Mouse (Mus musculus) cortical plate, adult 2 months (tissue): Measurements from ENCODE around the gene Hist1h2ad.
"Not testable (repeated sequence)": the region's sequence is repeated elsewhere in the genome, so short reads cannot be mapped to it uniquely, and the experiment has no call there.

Experiments used
- CTCF ChIP-seq: fragments of 200-500 bp; IDR thresholded peaks from 2 replicates; pipeline ENCODE4 v1.5.1; 2011; ENCODE audit warnings: mild to moderate bottlenecking, control low read depth, low read length; ENCODE audit not compliant: insufficient read depth; ENCODE audit errors: extremely low read depth
- POLR2A ChIP-seq: fragments of 200-500 bp; IDR thresholded peaks from 2 replicates; pipeline ENCODE4 v1.6.1; 2011; ENCODE audit warnings: mild to moderate bottlenecking, low read length, control low read depth; ENCODE audit not compliant: insufficient read depth; ENCODE audit errors: extremely low read depth

DNA sequence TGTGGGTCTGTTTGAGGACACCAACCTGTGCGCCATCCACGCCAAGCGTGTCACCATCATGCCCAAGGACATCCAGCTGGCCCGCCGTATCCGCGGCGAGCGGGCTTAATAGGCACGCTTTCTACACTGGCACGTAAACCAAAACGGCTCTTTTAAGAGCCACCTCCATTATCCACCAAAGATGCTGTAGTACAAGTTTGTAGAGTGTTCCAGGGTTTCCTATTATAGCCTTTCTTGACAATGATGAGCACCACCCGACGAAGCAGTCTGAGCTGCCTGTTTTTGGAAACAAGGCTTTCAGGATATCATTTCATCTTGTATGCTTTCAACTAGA lies 29.4 kb upstream of the Hist1h2ad start:
- not testable (repeated sequence) for TF ChIP-seq CTCF, POLR2A
